Mouse (Mus musculus): Measurements from ENCODE around the gene Ptprd.

The Ptprd gene

GRCm38 (mm10) chr4:76386978-76387824, 1824.6 kb downstream of the Ptprd start:
- DNase-seq (ENCODE audit: low read depth, low spot score): no peak

GRCm38 (mm10) chr4:76385818-76386217, 1825.9 kb downstream of the Ptprd start:
- DNase-seq (ENCODE audit: low read depth, low spot score): no peak

- no peak for DNase-seq (ENCODE audit: low read depth, low spot score)
These were observed 1831.3 kb downstream of the Ptprd start for GRCm38 (mm10) chr4:76380312-76380917.

GRCm38 (mm10) chr4:76370041-76370880, 1841.5 kb downstream of the Ptprd start:
- DNase-seq (ENCODE audit: low read depth, low spot score): no peak

- no peak for DNase-seq (ENCODE audit: low read depth, low spot score)
These were observed 1842.7 kb downstream of the Ptprd start for GRCm38 (mm10) chr4:76369101-76369500.

GRCm38 (mm10) chr4:76368291-76368690, 1843.5 kb downstream of the Ptprd start:
- no peak for DNase-seq (ENCODE audit: low read depth, low spot score)

- no peak for DNase-seq (ENCODE audit: low read depth, low spot score)
These were observed 1844.5 kb downstream of the Ptprd start for GRCm38 (mm10) chr4:76367285-76367684.

- DNase-seq (ENCODE audit: low read depth, low spot score): no peak
These were observed 1845.9 kb downstream of the Ptprd start for GRCm38 (mm10) chr4:76365871-76366270.

GRCm38 (mm10) chr4:76361546-76361945, 1850.2 kb downstream of the Ptprd start:
- no peak for DNase-seq (ENCODE audit: low read depth, low spot score)

GRCm38 (mm10) chr4:76354167-76354566, 1857.6 kb downstream of the Ptprd start:
- DNase-seq (ENCODE audit: low read depth, low spot score): no peak

- no peak for DNase-seq (ENCODE audit: low read depth, low spot score)
These were observed 1859.3 kb downstream of the Ptprd start for GRCm38 (mm10) chr4:76352468-76352867.

- DNase-seq (ENCODE audit: low read depth, low spot score): no peak
These were observed 1860.4 kb downstream of the Ptprd start for GRCm38 (mm10) chr4:76351201-76351979.

- DNase-seq (ENCODE audit: low read depth, low spot score): no peak
These were observed 1861.4 kb downstream of the Ptprd start for GRCm38 (mm10) chr4:76350241-76350962.

GRCm38 (mm10) chr4:76344059-76344458, 1867.7 kb downstream of the Ptprd start:
- no peak for DNase-seq (ENCODE audit: low read depth, low spot score)

GRCm38 (mm10) chr4:76337926-76338325, 1873.8 kb downstream of the Ptprd start:
- DNase-seq (ENCODE audit: low read depth, low spot score): no peak

GRCm38 (mm10) chr4:76327346-76327745, 1884.4 kb downstream of the Ptprd start:
- DNase-seq (ENCODE audit: low read depth, low spot score): no peak

- DNase-seq (ENCODE audit: low read depth, low spot score): no peak
These were observed 1886.1 kb downstream of the Ptprd start for GRCm38 (mm10) chr4:76325646-76326045.

GRCm38 (mm10) chr4:76324928-76325327, 1886.8 kb downstream of the Ptprd start:
- DNase-seq (ENCODE audit: low read depth, low spot score): no peak

- DNase-seq (ENCODE audit: low read depth, low spot score): no peak
These were observed 1887.3 kb downstream of the Ptprd start for GRCm38 (mm10) chr4:76324509-76324908.

- DNase-seq (ENCODE audit: low read depth, low spot score): no peak
These were observed 1891.9 kb downstream of the Ptprd start for GRCm38 (mm10) chr4:76319874-76320273.

GRCm38 (mm10) chr4:76315977-76316376, 1895.8 kb downstream of the Ptprd start:
- no peak for DNase-seq (ENCODE audit: low read depth, low spot score)

Measured in CD4-positive, CD25-positive, alpha-beta regulatory T cell, adult 2 months (primary cell).